Mouse (Mus musculus) brain, embryonic 14.5 days (tissue): ENCODE data around the gene Pcbp2.

Experiments used
- CTCF ChIP-seq: fragments of 200-500 bp; IDR thresholded peaks from 2 replicates; pipeline ENCODE4 v1.5.1; 2012; ENCODE audit warnings: inconsistent platforms, mild to moderate bottlenecking, moderate library complexity, borderline replicate concordance; ENCODE audit not compliant: insufficient read depth, insufficient read length; ENCODE audit errors: extremely low read depth
- POLR2A ChIP-seq: fragments of 200-500 bp; IDR thresholded peaks from 2 replicates; pipeline ENCODE4 v1.6.1; 2012; ENCODE audit warnings: mild to moderate bottlenecking, inconsistent platforms, borderline replicate concordance; ENCODE audit not compliant: poor library complexity, insufficient read depth, insufficient read length, severe bottlenecking; ENCODE audit errors: extremely low read depth

DNA sequence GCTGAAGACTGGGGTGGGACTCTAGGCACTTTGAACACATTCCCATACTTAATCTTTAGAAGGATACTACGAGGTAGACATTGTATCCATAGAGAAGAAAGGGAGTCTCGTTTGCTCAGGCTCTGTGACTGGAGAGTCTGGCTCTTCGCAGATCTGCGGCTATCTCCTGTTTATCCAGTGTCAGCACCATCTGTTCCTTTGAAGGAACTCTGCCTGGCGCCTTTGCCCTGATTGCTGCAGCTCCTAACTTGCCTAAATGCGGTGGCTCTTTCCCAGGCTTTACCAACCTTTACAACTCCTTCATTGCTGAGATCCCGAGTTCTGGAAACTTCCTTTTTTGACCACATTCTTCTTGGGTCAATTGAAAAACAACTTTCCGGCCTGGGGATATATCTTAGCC, 21.0 kb upstream of the Pcbp2 start:
- TF ChIP-seq POLR2A (no peak), CTCF (no peak)
